Comparison of ENCODE assay signal across 8 mouse cellular contexts in the genomic region with DNA sequence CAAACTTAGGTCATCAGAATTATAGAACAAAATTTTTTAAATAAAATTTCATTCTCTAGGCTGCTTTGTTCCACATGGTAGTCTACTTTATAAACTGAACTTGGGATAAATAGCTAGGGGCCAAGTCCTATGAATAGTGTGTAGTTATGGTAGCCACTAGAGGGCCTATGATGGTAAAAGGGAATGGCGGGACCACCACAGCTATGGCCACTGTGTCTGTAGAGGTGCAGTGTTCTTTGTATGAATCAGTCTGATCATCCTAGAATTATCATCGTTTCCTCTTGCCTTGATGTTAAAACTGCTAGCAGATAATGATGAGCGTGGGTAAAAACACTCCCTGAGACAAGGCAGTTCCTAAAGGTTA. TPM values are rescaled to one million over a fixed set of nuclear protein-coding genes. Genes with fewer than 3 reads are reported as not detected.
A peak's percentile ranks its signal among the peaks of the same experiment; 100 is the strongest.
DNase-seq lines count a peak whose midpoint lies in the region; ATAC-seq and TF ChIP-seq lines count a peak whose summit lies in the region.

No protein-coding gene starts in this region.

- peak overlapping the region; percentile 53; the same call in 1 of the 2 replicates for H3K9ac ChIP-seq in kidney, embryonic 14.5 days (ENCODE audit: low read depth, low read length)
- no peak overlapping the region for H3K9ac ChIP-seq in hindbrain, embryonic 11.5 days (ENCODE audit: low read depth, low read length)

- H3K27me3 ChIP-seq in kidney, embryonic 14.5 days (ENCODE audit: control insufficient read depth, insufficient read depth, low read length) = no peaks in the 10 kb centered on the region
- no peaks in the 10 kb centered on the region for H3K27me3 ChIP-seq in hindbrain, embryonic 11.5 days (ENCODE audit: control insufficient read depth, insufficient read depth, low read length)

- 54% methylated on average over 3 of the region's 3 CpGs for WGBS in kidney, embryonic 14.5 days
- 36% methylated on average over 3 of the region's 3 CpGs for WGBS in hindbrain, embryonic 11.5 days

- no peak for TF ChIP-seq POLR2A in bone marrow macrophage, adult 2 months (IDR thresholded peaks at IDR 0.05; ENCODE audit: borderline replicate concordance, low read depth, low read length)

- H3K4me3 ChIP-seq in kidney, embryonic 14.5 days (ENCODE audit: low read length) = peak overlapping the region; percentile 62
- H3K4me3 ChIP-seq in bone marrow macrophage, adult 2 months (ENCODE audit: insufficient read depth, low read length) = peak overlapping the region; percentile 88; the same call in 1 of the 2 replicates
- H3K4me3 ChIP-seq in hindbrain, embryonic 11.5 days (ENCODE audit: low read depth, low read length) = peak overlapping the region; percentile 66

- H3K27ac ChIP-seq in kidney, embryonic 14.5 days (ENCODE audit: low read depth, low read length) = peak overlapping the region; percentile 81
- peak overlapping the region; percentile 36 for H3K27ac ChIP-seq in bone marrow macrophage, adult 2 months (ENCODE audit: insufficient read depth, low read depth, low read length)
- H3K27ac ChIP-seq in hindbrain, embryonic 11.5 days (ENCODE audit: low read depth, low read length) = peak overlapping the region; percentile 73

- H3K36me3 ChIP-seq in kidney, embryonic 14.5 days (ENCODE audit: control insufficient read depth, insufficient read depth, low read length) = peaks cover 73% of the 10 kb centered on the region
- peaks cover 17% of the 10 kb centered on the region for H3K36me3 ChIP-seq in hindbrain, embryonic 11.5 days (ENCODE audit: control insufficient read depth, insufficient read depth, low read length)

- TF ChIP-seq CTCF in bone marrow macrophage, adult 2 months (IDR thresholded peaks at IDR 0.05; ENCODE audit: low read depth, low read length) = no peak

- DNase-seq in kidney, postnatal 25 days = no peak
- DNase-seq in hindbrain, embryonic 11.5 days (ENCODE audit: low spot score) = peak; percentile 61
- DNase-seq in lung, postnatal 36 days = peak; percentile 26
- no peak for DNase-seq in urinary bladder, postnatal 25 days (ENCODE audit: low spot score)
- DNase-seq in layer of hippocampus, adult 18-20 months (ENCODE audit: low spot score in 2 of 2) = no peak
- no peak for DNase-seq in right cerebral cortex, postnatal 4 days

- peak overlapping the region; percentile 43 for H3K4me2 ChIP-seq in kidney, embryonic 14.5 days (replicated peaks; ENCODE audit: low read depth, low read length)
- peak overlapping the region; percentile 32 for H3K4me2 ChIP-seq in hindbrain, embryonic 11.5 days (replicated peaks; ENCODE audit: low read depth, low read length)

- peak; percentile 48 for ATAC-seq in kidney, embryonic 14.5 days (ENCODE audit: low FRiP score, low TSS enrichment)
- ATAC-seq in hindbrain, embryonic 11.5 days (ENCODE audit: low FRiP score) = peak; percentile 78; the same call in 1 of the 2 replicates

- 0 out of 2 replicates have a peak, but pooled peaks cover 7% of the 10 kb centered on the region for H3K4me1 ChIP-seq in kidney, embryonic 14.5 days (ENCODE audit: control insufficient read depth, insufficient read depth, low read length)
- H3K4me1 ChIP-seq in bone marrow macrophage, adult 2 months (ENCODE audit: control insufficient read depth, insufficient read depth, low read length) = peaks cover 5% of the 10 kb centered on the region; the same call in 1 of the 2 replicates
- H3K4me1 ChIP-seq in hindbrain, embryonic 11.5 days (replicated peaks; ENCODE audit: control insufficient read depth, insufficient read depth, low read length) = peaks cover 3% of the 10 kb centered on the region

- H3K9me3 ChIP-seq in kidney, embryonic 14.5 days (ENCODE audit: control insufficient read depth, low read length) = no peaks in the 10 kb centered on the region
- H3K9me3 ChIP-seq in hindbrain, embryonic 11.5 days (ENCODE audit: control insufficient read depth, low read length) = no peaks in the 10 kb centered on the region

RNA-seq across cellular contexts. Expression of gene Snapc5, which starts 0.5 kb away (rescaled TPM):
- 25.7 and 37.9 TPM in 2 replicates for polyA plus RNA-seq in kidney, embryonic 14.5 days (2014; fragmentation: Nextera tagmentation; extraction: Ambion mirVana)
- polyA plus RNA-seq in bone marrow macrophage, adult 2 months (2012; ENCODE audit: insufficient read depth, insufficient read length, missing spikeins) = 53.5 and 58.0 TPM in 2 replicates
- 33.4 and 37.4 TPM in 2 replicates for polyA plus RNA-seq in hindbrain, embryonic 11.5 days (2014; fragmentation: Nextera tagmentation; extraction: Ambion mirVana)
- 10 to 100 TPM; 15.6 to 19.6 TPM for total RNA-seq in layer of hippocampus, adult 18-20 months (2021)

RNA-seq across cellular contexts. Expression of gene Rpl4, which starts 5.4 kb away (rescaled TPM):
- 1,389 and 1,446 TPM in 2 replicates for polyA plus RNA-seq in kidney, embryonic 14.5 days (2014; fragmentation: Nextera tagmentation; extraction: Ambion mirVana)
- 1,013 and 1,015 TPM in 2 replicates for polyA plus RNA-seq in bone marrow macrophage, adult 2 months (2012; ENCODE audit: insufficient read depth, insufficient read length, missing spikeins)
- polyA plus RNA-seq in hindbrain, embryonic 11.5 days (2014; fragmentation: Nextera tagmentation; extraction: Ambion mirVana) = 1,100 and 1,121 TPM in 2 replicates
- 100 to 1,000 TPM; 658 to 671 TPM for total RNA-seq in layer of hippocampus, adult 18-20 months (2021)

RNA-seq across cellular contexts. Expression of gene Zwilch, which starts 5.7 kb away (rescaled TPM):
- polyA plus RNA-seq in kidney, embryonic 14.5 days (2014; fragmentation: Nextera tagmentation; extraction: Ambion mirVana) = 17.3 and 34.4 TPM in 2 replicates
- polyA plus RNA-seq in bone marrow macrophage, adult 2 months (2012; ENCODE audit: insufficient read depth, insufficient read length, missing spikeins) = 16.9 and 22.3 TPM in 2 replicates
- 27.0 and 27.9 TPM in 2 replicates for polyA plus RNA-seq in hindbrain, embryonic 11.5 days (2014; fragmentation: Nextera tagmentation; extraction: Ambion mirVana)
- total RNA-seq in layer of hippocampus, adult 18-20 months (2021) = 1 to 10 TPM; 2.2 to 3.1 TPM

RNA-seq across cellular contexts. Expression of gene Uchl4, which starts 56.4 kb away (rescaled TPM):
- polyA plus RNA-seq in kidney, embryonic 14.5 days (2014; fragmentation: Nextera tagmentation; extraction: Ambion mirVana) = 2.9 and 3.3 TPM in 2 replicates
- polyA plus RNA-seq in bone marrow macrophage, adult 2 months (2012; ENCODE audit: insufficient read depth, insufficient read length, missing spikeins) = 1.9 and 2.1 TPM in 2 replicates
- polyA plus RNA-seq in hindbrain, embryonic 11.5 days (2014; fragmentation: Nextera tagmentation; extraction: Ambion mirVana) = 4.0 and 5.2 TPM in 2 replicates
- 1 to 10 TPM; 2.4 to 2.9 TPM for total RNA-seq in layer of hippocampus, adult 18-20 months (2021)

Comparison
In these comparisons a context has a peak if more than half of its experiments do, and no peak if none do; other contexts are left out.
1. DNase-seq: peak in hindbrain, embryonic 11.5 days (single experiment) and lung, postnatal 36 days (single experiment); none in kidney, postnatal 25 days (0 of 2), urinary bladder, postnatal 25 days (single experiment), layer of hippocampus, adult 18-20 months (0 of 2) and right cerebral cortex, postnatal 4 days (single experiment).
2. Peak in every context shown above with its lines, with median percentiles within 50 percentile points of each other: H3K27ac ChIP-seq and H3K4me3 ChIP-seq.